Mouse (Mus musculus) stomach, postnatal 0 days (tissue): ENCODE results near the gene Gm13889. TPM values are rescaled to one million over a fixed set of nuclear protein-coding genes. Genes with fewer than 3 reads are reported as not detected.

Experiments
- ATAC-seq: fragments of 200-750 bp; cut with Nextera tagmentation; 2 replicates; pipeline ENCODE4 v1.8.0; 2017; ENCODE audit not compliant: low FRiP score, low TSS enrichment
- DNase-seq: peaks from one replicate; pipeline ENCODE4 v3.0.0-alpha.2; 2016; ENCODE audit warnings: low spot score
- H3K27ac ChIP-seq: fragments of 300-500 bp; sonication (generic); replicated peaks from 2 replicates; pipeline ENCODE4 v1.5.1; 2014; ENCODE audit warnings: mild to moderate bottlenecking, control low read depth
- H3K27me3 ChIP-seq: fragments of 300-500 bp; sonication (generic); 2 replicates; pipeline ENCODE4 v1.6.1; 2014; ENCODE audit warnings: low read length; ENCODE audit not compliant: control insufficient read depth, insufficient read depth
- H3K36me3 ChIP-seq: fragments of 300-500 bp; sonication (generic); 2 replicates; pipeline ENCODE4 v1.6.1; 2014; ENCODE audit warnings: low read length, mixed read lengths; ENCODE audit not compliant: control insufficient read depth, insufficient read depth
- H3K4me1 ChIP-seq: fragments of 300-500 bp; sonication (generic); replicated peaks from 2 replicates; pipeline ENCODE4 v1.6.1; 2014; ENCODE audit warnings: antibody characterized with exemption; ENCODE audit not compliant: control insufficient read depth, insufficient read depth
- H3K4me2 ChIP-seq: fragments of 300-500 bp; sonication (generic); replicated peaks from 2 replicates; pipeline ENCODE4 v1.6.1; 2014; ENCODE audit warnings: low read depth, mild to moderate bottlenecking, control low read depth, moderate library complexity
- H3K4me3 ChIP-seq: fragments of 300-500 bp; sonication (generic); 2 replicates; pipeline ENCODE4 v1.5.1; 2014; ENCODE audit warnings: low read depth, low read length, control low read depth
- H3K9ac ChIP-seq: fragments of 300-500 bp; sonication (generic); 2 replicates; pipeline ENCODE4 v1.6.1; 2014; ENCODE audit warnings: mild to moderate bottlenecking, low read length, control low read depth, mixed read lengths
- H3K9me3 ChIP-seq: fragments of 300-500 bp; sonication (generic); 2 replicates; pipeline ENCODE4 v1.6.1; 2016; ENCODE audit warnings: low read length; ENCODE audit not compliant: control insufficient read depth
- CTCF ChIP-seq: IDR thresholded peaks from 2 replicates; pipeline ENCODE4 v1.5.1; 2016; ENCODE audit warnings: antibody characterized with exemption, low read depth, mild to moderate bottlenecking, moderate library complexity
- EP300 ChIP-seq: optimal IDR thresholded peaks from 2 replicates; pipeline ENCODE3; 2016; ENCODE audit warnings: antibody characterized with exemption
- WGBS: fragments of 180-500 bp; shearing (Covaris S2); extraction: QIAGEN DNeasy Blood & Tissue Kit; methylation state at CpG from one replicate; pipeline ENCODE4 v1.1.7; 2014; 5-methylcytosine and 5-hydroxymethylcytosine counted together
- polyA plus RNA-seq: library from polyadenylated mRNA; unstranded; fragments of >200 nt; fragmentation: Nextera tagmentation; extraction: Ambion mirVana; gene quantifications from 2 replicates; pipeline ENCODE4 v1.2.1, GENCODE M21; 2015

Gm13889 gene
- polyA plus RNA-seq, 1 experiment from 2014 or later, result 82.0 TPM

- ATAC-seq, result no peak
- Histone ChIP-seq H3K4me3 (no peak overlapping the region), H3K27me3 (no peaks in the 10 kb centered on the region), H3K36me3 (peaks cover 22% of the 10 kb centered on the region), H3K27ac (no peak overlapping the region), H3K4me2 (no peak overlapping the region), H3K4me1 (no peaks in the 10 kb centered on the region), H3K9ac (no peak overlapping the region), H3K9me3 (no peaks in the 10 kb centered on the region)
- no peak for TF ChIP-seq CTCF
- no peak for TF ChIP-seq EP300
- no peak for DNase-seq
- 66% methylated on average over 5 of the region's 5 CpGs for WGBS
Measured at GRCm38 (mm10) chr2:93992259-93992658, 35.3 kb upstream of the Gm13889 start.

GRCm38 (mm10) chr2:93991336-93991735 lies 34.3 kb upstream of the Gm13889 start:
- no peak for ATAC-seq

GRCm38 (mm10) chr2:93988440-93988839 lies 31.4 kb upstream of the Gm13889 start:
- Histone ChIP-seq H3K27me3 (no peaks in the 10 kb centered on the region), H3K4me2 (no peak overlapping the region), H3K4me3 (no peak overlapping the region), H3K36me3 (peaks cover 11% of the 10 kb centered on the region), H3K4me1 (no peaks in the 10 kb centered on the region), H3K9me3 (no peaks in the 10 kb centered on the region), H3K9ac (no peak overlapping the region), H3K27ac (no peak overlapping the region)
- no peak for TF ChIP-seq EP300
- TF ChIP-seq CTCF, result no peak
- ATAC-seq (no peak), DNase-seq (no peak)
- 89% methylated on average over 2 of the region's 2 CpGs for WGBS

More at GRCm38 (mm10) chr2:93991336-93991735, 34.3 kb upstream of the Gm13889 start:
- Histone ChIP-seq H3K9ac (no peak overlapping the region), H3K9me3 (no peaks in the 10 kb centered on the region), H3K27ac (no peak overlapping the region), H3K27me3 (no peaks in the 10 kb centered on the region), H3K4me1 (no peaks in the 10 kb centered on the region), H3K4me3 (no peak overlapping the region), H3K4me2 (no peak overlapping the region), H3K36me3 (peaks cover 22% of the 10 kb centered on the region)
- WGBS, result 73% methylated on average over 3 of the region's 3 CpGs
- DNase-seq, result no peak
- TF ChIP-seq CTCF, result no peak
- no peak for TF ChIP-seq EP300

- Histone ChIP-seq H3K27ac (peak overlapping the region; percentile 69), H3K36me3 (no peaks in the 10 kb centered on the region; the same call in 1 of the 2 replicates)
- peak; percentile 28; the same call in 1 of the 2 replicates for ATAC-seq
Measured at GRCm38 (mm10) chr2:93982457-93983235, 25.6 kb upstream of the Gm13889 start.

GRCm38 (mm10) chr2:93979249-93980120 lies 22.5 kb upstream of the Gm13889 start:
- Histone ChIP-seq H3K9ac (no peak overlapping the region), H3K4me1 (peaks cover 11% of the 10 kb centered on the region; the same call in 1 of the 2 replicates), H3K9me3 (no peaks in the 10 kb centered on the region), H3K27ac (peak overlapping the region; percentile 77), H3K36me3 (no peaks in the 10 kb centered on the region; the same call in 1 of the 2 replicates), H3K4me2 (no peak overlapping the region), H3K4me3 (no peak overlapping the region), H3K27me3 (no peaks in the 10 kb centered on the region)
- TF ChIP-seq EP300, result no peak
- no peak for TF ChIP-seq CTCF
- WGBS, result 48% methylated on average over 7 of the region's 7 CpGs
- DNase-seq (no peak), ATAC-seq (no peak)

More at GRCm38 (mm10) chr2:93982457-93983235, 25.6 kb upstream of the Gm13889 start:
- TF ChIP-seq EP300, result no peak
- TF ChIP-seq CTCF, result peak; percentile 36
- 43% methylated on average over 4 of the region's 4 CpGs for WGBS
- Histone ChIP-seq H3K9ac (no peak overlapping the region), H3K27me3 (no peaks in the 10 kb centered on the region), H3K9me3 (no peaks in the 10 kb centered on the region), H3K4me2 (no peak overlapping the region), H3K4me1 (no peaks in the 10 kb centered on the region), H3K4me3 (no peak overlapping the region)
- DNase-seq, result no peak
